9 mouse cellular contexts compared by ENCODE assay signal in the genomic region with DNA sequence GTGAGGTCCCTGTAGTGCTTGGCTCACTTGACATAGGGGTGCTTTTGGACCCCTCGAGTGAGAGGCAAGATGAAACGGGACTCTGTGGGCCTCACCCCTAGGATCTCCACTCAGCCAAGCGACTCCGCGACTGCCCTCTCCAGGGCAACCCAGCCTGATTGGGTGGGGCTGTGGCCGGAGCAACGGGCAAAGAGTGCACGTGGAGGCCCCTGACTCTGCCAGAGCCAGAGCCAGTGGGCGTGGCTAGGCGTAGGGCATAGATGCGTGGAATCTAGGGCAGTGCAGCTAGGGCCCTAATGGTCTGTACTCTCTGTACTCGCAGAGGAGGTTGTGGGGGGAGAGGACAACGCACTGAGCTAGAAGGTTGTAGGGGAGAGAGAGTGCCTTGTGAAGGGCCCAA. TPM values are rescaled to one million over a fixed set of nuclear protein-coding genes. Genes with fewer than 3 reads are reported as not detected.
DNase-seq lines count a peak whose midpoint lies in the region; ATAC-seq lines count a peak whose summit lies in the region.
"Had no signal": no experiment of that assay in that cellular context is flagged by ENCODE, and none has a peak within 500 bp of the region (broad histone marks: within the 10 kb centered on the region; RNA-seq: fewer than 3 reads in every experiment).

A gene (minus strand): TSS at position 195 of the 400 bp plus-strand sequence.

- intact Hi-C loops in gastrocnemius, postnatal 14 days (cut with DNase I; ENCODE audit: low total_unique reads), result no loop called here

- 48% methylated on average over 13 of the region's 13 CpGs for WGBS in hindbrain, embryonic 12.5 days
- 46% methylated on average over 13 of the region's 13 CpGs for WGBS in hindbrain, embryonic 14.5 days
- 39% methylated on average over 13 of the region's 13 CpGs for WGBS in intestine, embryonic 15.5 days

- ATAC-seq in hindbrain, embryonic 12.5 days (ENCODE audit: low FRiP score), result 0 out of 2 replicates have a peak, but pooled peaks have one; percentile 15
- ATAC-seq in hindbrain, embryonic 14.5 days (ENCODE audit: low FRiP score), result no peak; the same call in 1 of the 2 replicates
- ATAC-seq in intestine, embryonic 15.5 days, result peak; percentile 48; the same call in 1 of the 2 replicates
- ATAC-seq in monocyte, adult 5-6 weeks (replicated peaks; ENCODE audit: insufficient number of reproducible peaks, low FRiP score, low TSS enrichment, poor library complexity, severe bottlenecking), result no peak

- no peak within 1 kb of the TSS for H3K4me3 ChIP-seq in hindbrain, embryonic 12.5 days
- no peak within 1 kb of the TSS for H3K4me3 ChIP-seq in hindbrain, embryonic 14.5 days (replicated peaks; ENCODE audit: low read length)
- no peak within 1 kb of the TSS for H3K4me3 ChIP-seq in intestine, embryonic 15.5 days (replicated peaks)
- H3K4me3 ChIP-seq: embryonic facial prominence, embryonic 12.5 days had no signal

- H3K27ac ChIP-seq in hindbrain, embryonic 12.5 days, result no peak within 1 kb of the TSS
- H3K27ac ChIP-seq in hindbrain, embryonic 14.5 days, result no peak within 1 kb of the TSS
- no peak within 1 kb of the TSS for H3K27ac ChIP-seq in intestine, embryonic 15.5 days
- H3K27ac ChIP-seq: embryonic facial prominence, embryonic 12.5 days had no signal

- peaks cover 10% of the 10 kb centered on the region for H3K4me1 ChIP-seq in hindbrain, embryonic 12.5 days
- peaks cover 6% of the 10 kb centered on the region; the same call in 1 of the 2 replicates for H3K4me1 ChIP-seq in hindbrain, embryonic 14.5 days (replicated peaks; ENCODE audit: control insufficient read depth, insufficient read depth, low read length)
- peaks cover 17% of the 10 kb centered on the region for H3K4me1 ChIP-seq in intestine, embryonic 15.5 days (replicated peaks)

- H3K4me2 ChIP-seq in hindbrain, embryonic 12.5 days (replicated peaks), result no peak within 1 kb of the TSS
- H3K4me2 ChIP-seq in hindbrain, embryonic 14.5 days (replicated peaks), result no peak within 1 kb of the TSS
- 0 out of 2 replicates have a peak within 1 kb of the TSS, but pooled peaks have one; percentile 4 for H3K4me2 ChIP-seq in intestine, embryonic 15.5 days (replicated peaks)
- H3K4me2 ChIP-seq: embryonic facial prominence, embryonic 12.5 days had no signal

- H3K9ac ChIP-seq in hindbrain, embryonic 12.5 days, result no peak within 1 kb of the TSS
- no peak within 1 kb of the TSS for H3K9ac ChIP-seq in hindbrain, embryonic 14.5 days
- no peak within 1 kb of the TSS for H3K9ac ChIP-seq in intestine, embryonic 15.5 days
- H3K9ac ChIP-seq: embryonic facial prominence, embryonic 12.5 days had no signal

- no peaks in the 10 kb centered on the region for H3K36me3 ChIP-seq in hindbrain, embryonic 12.5 days
- H3K36me3 ChIP-seq in hindbrain, embryonic 14.5 days (replicated peaks; ENCODE audit: control insufficient read depth, insufficient read depth), result no peaks in the 10 kb centered on the region
- peaks cover 11% of the 10 kb centered on the region; the same call in 1 of the 2 replicates for H3K36me3 ChIP-seq in intestine, embryonic 15.5 days

- H3K9me3 ChIP-seq in hindbrain, embryonic 12.5 days (replicated peaks), result no peaks in the 10 kb centered on the region
- H3K9me3 ChIP-seq in hindbrain, embryonic 14.5 days (ENCODE audit: control insufficient read depth, low read length), result no peaks in the 10 kb centered on the region
- no peaks in the 10 kb centered on the region for H3K9me3 ChIP-seq in intestine, embryonic 15.5 days
- H3K9me3 ChIP-seq: embryonic facial prominence, embryonic 12.5 days had no signal

- no peak for DNase-seq in hindbrain, embryonic 14.5 days (ENCODE audit: low spot score)
- peak; percentile 46 for DNase-seq in ES-CJ7 (ENCODE audit: low read depth, low spot score)
- DNase-seq in kidney, postnatal 36 days, result peak; percentile 73 to 74
- no peak for DNase-seq in layer of hippocampus, postnatal 25 days (ENCODE audit: extremely low spot score in 1 of 2, low spot score in 1 of 2)
- no peak for DNase-seq in gastrocnemius, postnatal 14 days

- H3K27me3 ChIP-seq in hindbrain, embryonic 12.5 days, result peaks cover 2% of the 10 kb centered on the region; the same call in 1 of the 2 replicates
- no peaks in the 10 kb centered on the region for H3K27me3 ChIP-seq in hindbrain, embryonic 14.5 days (ENCODE audit: control insufficient read depth, insufficient read depth, low read length)
- H3K27me3 ChIP-seq in intestine, embryonic 15.5 days (replicated peaks), result no peaks in the 10 kb centered on the region
- H3K27me3 ChIP-seq: embryonic facial prominence, embryonic 12.5 days had no signal

RNA-seq across cellular contexts. Expression of the gene that starts here (rescaled TPM):
- 0.90 and 1.2 TPM in 2 replicates for polyA plus RNA-seq in hindbrain, embryonic 12.5 days (2016; fragmentation: Nextera tagmentation; extraction: Ambion mirVana)
- 0.54 and 0.89 TPM in 2 replicates for polyA plus RNA-seq in hindbrain, embryonic 14.5 days (2014; fragmentation: Nextera tagmentation; extraction: Ambion mirVana)
- polyA plus RNA-seq in intestine, embryonic 15.5 days (2015; fragmentation: Nextera tagmentation; extraction: Ambion mirVana), result 0.36 and 0.48 TPM in 2 replicates
- total RNA-seq in monocyte, adult 5-6 weeks (2017), result 0.39 to 1.2 TPM (median 0.53 TPM) in 3 replicates
- total RNA-seq in layer of hippocampus, postnatal 25 days (2021), result 1 to 10 TPM in 1 of 2 experiments, under 1 TPM in 1; 0.44 to 1.2 TPM
- total RNA-seq in gastrocnemius, postnatal 14 days (2021), result under 1 TPM; 0.04 to 0.53 TPM

Comparison
In these comparisons a context has a peak if more than half of its experiments do, and no peak if none do; other contexts are left out.
1. Peak in ATAC-seq and H3K4me2 ChIP-seq in intestine, embryonic 15.5 days; RNA of the gene not detected or under 1 TPM.
2. DNase-seq: peak in ES-CJ7 (single experiment) and kidney, postnatal 36 days (2 of 2); none in hindbrain, embryonic 14.5 days (single experiment), layer of hippocampus, postnatal 25 days (0 of 2) and gastrocnemius, postnatal 14 days (single experiment).